Mouse (Mus musculus): ENCODE measurements around the gene Prkce.

- 0 out of 2 replicates have a peak, but pooled peaks have one; percentile 5 for TF ChIP-seq CTCF (IDR thresholded peaks at IDR 0.05; ENCODE audit: low read depth)
- no peak for TF ChIP-seq EP300 (IDR thresholded peaks at IDR 0.05; ENCODE audit: low read depth)
Measured at GRCm38 (mm10) chr17:86135835-86136234, 31.8 kb upstream of the Prkce start.
